Mouse (Mus musculus) limb, embryonic 13.5 days (tissue): ENCODE measurements around the gene Bmp6. TPM values are rescaled to one million over a fixed set of nuclear protein-coding genes. Genes with fewer than 3 reads are reported as not detected.
A peak's percentile ranks its signal among the peaks of the same experiment; 100 is the strongest.

Experiments used
- ATAC-seq: fragments of 200-750 bp; cut with Nextera tagmentation; 2 replicates; pipeline ENCODE4 v1.8.0; 2017; ENCODE audit warnings: low read depth, moderate number of reproducible peaks, moderate TSS enrichment; ENCODE audit not compliant: low FRiP score
- H3K27ac ChIP-seq: fragments of 300-500 bp; sonication (generic); 2 replicates; pipeline ENCODE4 v1.5.1; 2015; ENCODE audit warnings: inconsistent platforms, mild to moderate bottlenecking, moderate library complexity
- H3K27me3 ChIP-seq: fragments of 300-500 bp; sonication (generic); 2 replicates; pipeline ENCODE4 v1.6.1; 2015; ENCODE audit warnings: mild to moderate bottlenecking, inconsistent platforms
- H3K36me3 ChIP-seq: fragments of 300-500 bp; sonication (generic); 2 replicates; pipeline ENCODE4 v1.6.1; 2015; ENCODE audit warnings: inconsistent platforms, mild to moderate bottlenecking, moderate library complexity
- H3K4me1 ChIP-seq: fragments of 300-500 bp; sonication (generic); 2 replicates; pipeline ENCODE4 v1.6.1; 2015; ENCODE audit warnings: inconsistent platforms
- H3K4me2 ChIP-seq: fragments of 300-500 bp; sonication (generic); replicated peaks from 2 replicates; pipeline ENCODE4 v1.6.1; 2015; ENCODE audit warnings: inconsistent platforms, mild to moderate bottlenecking, moderate library complexity
- H3K4me3 ChIP-seq: fragments of 300-500 bp; sonication (generic); 2 replicates; pipeline ENCODE4 v1.5.1; 2015; ENCODE audit warnings: moderate library complexity, mild to moderate bottlenecking, inconsistent platforms
- H3K9ac ChIP-seq: fragments of 300-500 bp; sonication (generic); 2 replicates; pipeline ENCODE4 v1.6.1; 2015; ENCODE audit warnings: mild to moderate bottlenecking, inconsistent platforms
- H3K9me3 ChIP-seq: fragments of 300-500 bp; sonication (generic); 2 replicates; pipeline ENCODE4 v1.6.1; 2016; ENCODE audit warnings: inconsistent platforms
- WGBS: fragments of 180-500 bp; shearing (Covaris S2); methylation state at CpG from one replicate; pipeline ENCODE4 v1.1.7; 2015; 5-methylcytosine and 5-hydroxymethylcytosine counted together
- polyA plus RNA-seq: library from polyadenylated mRNA; unstranded; fragments of >200 nt; fragmentation: Nextera tagmentation; extraction: Ambion mirVana; gene quantifications from 2 replicates; pipeline ENCODE4 v1.2.1, GENCODE M21; 2015

The Bmp6 gene
- polyA plus RNA-seq, 1 experiment from 2014 or later: 0.73 TPM

- no peak overlapping the region for H3K27ac ChIP-seq
- 80% methylated on average over 20 of the region's 20 CpGs for WGBS
- no peak overlapping the region for H3K9ac ChIP-seq
- ATAC-seq: no peak
- H3K27me3 ChIP-seq: no peaks in the 10 kb centered on the region
- H3K4me2 ChIP-seq: no peak overlapping the region
- H3K9me3 ChIP-seq: no peaks in the 10 kb centered on the region
- no peaks in the 10 kb centered on the region for H3K36me3 ChIP-seq
- H3K4me1 ChIP-seq: no peaks in the 10 kb centered on the region
- H3K4me3 ChIP-seq: no peak overlapping the region
These were observed 105.4 kb downstream of the Bmp6 start for GRCm38 (mm10) chr13:38450051-38450971.

GRCm38 (mm10) chr13:38451446-38451845 lies 106.5 kb downstream of the Bmp6 start:
- Histone ChIP-seq H3K4me1 (no peaks in the 10 kb centered on the region), H3K4me2 (no peak overlapping the region), H3K27me3 (no peaks in the 10 kb centered on the region), H3K36me3 (no peaks in the 10 kb centered on the region), H3K9ac (no peak overlapping the region), H3K9me3 (no peaks in the 10 kb centered on the region), H3K27ac (no peak overlapping the region), H3K4me3 (no peak overlapping the region)
- WGBS: 62% methylated on average over 5 of the region's 5 CpGs
- ATAC-seq: no peak

- Histone ChIP-seq H3K4me2 (no peak overlapping the region), H3K9me3 (no peaks in the 10 kb centered on the region), H3K9ac (no peak overlapping the region), H3K27ac (no peak overlapping the region), H3K27me3 (no peaks in the 10 kb centered on the region), H3K4me1 (no peaks in the 10 kb centered on the region), H3K4me3 (no peak overlapping the region), H3K36me3 (no peaks in the 10 kb centered on the region)
- 88% methylated on average over 1 of the region's 1 CpGs for WGBS
- no peak for ATAC-seq
These were observed 118.5 kb downstream of the Bmp6 start for GRCm38 (mm10) chr13:38463410-38463809.

- Histone ChIP-seq H3K36me3 (no peaks in the 10 kb centered on the region), H3K27ac (no peak overlapping the region), H3K9ac (no peak overlapping the region), H3K4me1 (no peaks in the 10 kb centered on the region), H3K4me3 (no peak overlapping the region), H3K27me3 (no peaks in the 10 kb centered on the region), H3K9me3 (no peaks in the 10 kb centered on the region), H3K4me2 (no peak overlapping the region)
- WGBS: 75% methylated on average over 5 of the region's 5 CpGs
- ATAC-seq: no peak
These were observed 126.0 kb downstream of the Bmp6 start for GRCm38 (mm10) chr13:38470882-38471281.

GRCm38 (mm10) chr13:38472636-38473035 lies 127.7 kb downstream of the Bmp6 start:
- no peak for ATAC-seq
- Histone ChIP-seq H3K4me1 (peaks cover 7% of the 10 kb centered on the region), H3K27me3 (no peaks in the 10 kb centered on the region), H3K4me2 (no peak overlapping the region), H3K9ac (no peak overlapping the region), H3K36me3 (no peaks in the 10 kb centered on the region), H3K27ac (no peak overlapping the region), H3K9me3 (no peaks in the 10 kb centered on the region), H3K4me3 (no peak overlapping the region)
- WGBS: 91% methylated on average over 4 of the region's 4 CpGs

- H3K9ac ChIP-seq: no peak overlapping the region
- H3K36me3 ChIP-seq: no peaks in the 10 kb centered on the region
- no peak overlapping the region for H3K4me2 ChIP-seq
- WGBS: 87% methylated on average over 6 of the region's 6 CpGs
- no peak for ATAC-seq
- H3K4me1 ChIP-seq: peaks cover 7% of the 10 kb centered on the region
- no peak overlapping the region for H3K27ac ChIP-seq
- no peaks in the 10 kb centered on the region for H3K9me3 ChIP-seq
- H3K4me3 ChIP-seq: no peak overlapping the region
- no peaks in the 10 kb centered on the region for H3K27me3 ChIP-seq
These were observed 128.6 kb downstream of the Bmp6 start for GRCm38 (mm10) chr13:38473497-38473896.

- Histone ChIP-seq H3K9ac (no peak overlapping the region), H3K27ac (peak overlapping the region; percentile 39; the same call in 1 of the 2 replicates), H3K36me3 (no peaks in the 10 kb centered on the region), H3K4me3 (no peak overlapping the region), H3K4me2 (peak overlapping the region; percentile 42), H3K9me3 (no peaks in the 10 kb centered on the region), H3K4me1 (peaks cover 7% of the 10 kb centered on the region), H3K27me3 (no peaks in the 10 kb centered on the region)
- ATAC-seq: no peak
- WGBS: 16% methylated on average over 8 of the region's 8 CpGs
These were observed 132.0 kb downstream of the Bmp6 start for GRCm38 (mm10) chr13:38476936-38477335.

GRCm38 (mm10) chr13:38481021-38481420 lies 136.1 kb downstream of the Bmp6 start:
- no peak for ATAC-seq
- Histone ChIP-seq H3K4me2 (no peak overlapping the region), H3K9me3 (no peaks in the 10 kb centered on the region), H3K4me3 (no peak overlapping the region), H3K27ac (no peak overlapping the region), H3K4me1 (peaks cover 7% of the 10 kb centered on the region), H3K9ac (no peak overlapping the region), H3K27me3 (0 out of 2 replicates have a peak, but pooled peaks cover 3% of the 10 kb centered on the region), H3K36me3 (no peaks in the 10 kb centered on the region)
- WGBS: 83% methylated on average over 7 of the region's 7 CpGs

- 82% methylated on average over 5 of the region's 5 CpGs for WGBS
- H3K4me2 ChIP-seq: no peak overlapping the region
- no peak overlapping the region for H3K4me3 ChIP-seq
- no peak overlapping the region for H3K9ac ChIP-seq
- H3K36me3 ChIP-seq: no peaks in the 10 kb centered on the region
- 0 out of 2 replicates have a peak, but pooled peaks cover 3% of the 10 kb centered on the region for H3K27me3 ChIP-seq
- H3K9me3 ChIP-seq: no peaks in the 10 kb centered on the region
- H3K4me1 ChIP-seq: peaks cover 14% of the 10 kb centered on the region
- no peak for ATAC-seq
- H3K27ac ChIP-seq: no peak overlapping the region
These were observed 139.8 kb downstream of the Bmp6 start for GRCm38 (mm10) chr13:38484701-38485100.

GRCm38 (mm10) chr13:38486767-38487166 lies 141.9 kb downstream of the Bmp6 start:
- H3K27me3 ChIP-seq: 0 out of 2 replicates have a peak, but pooled peaks cover 3% of the 10 kb centered on the region
- WGBS: 80% methylated on average over 6 of the region's 6 CpGs
- H3K4me3 ChIP-seq: no peak overlapping the region
- H3K9ac ChIP-seq: no peak overlapping the region
- no peak overlapping the region for H3K27ac ChIP-seq
- no peaks in the 10 kb centered on the region for H3K9me3 ChIP-seq
- no peak for ATAC-seq
- H3K4me2 ChIP-seq: no peak overlapping the region
- H3K36me3 ChIP-seq: no peaks in the 10 kb centered on the region
- H3K4me1 ChIP-seq: peaks cover 14% of the 10 kb centered on the region

GRCm38 (mm10) chr13:38496715-38497114 lies 151.8 kb downstream of the Bmp6 start:
- 65% methylated on average over 3 of the region's 3 CpGs for WGBS
- ATAC-seq: no peak

GRCm38 (mm10) chr13:38501314-38501713 lies 156.4 kb downstream of the Bmp6 start:
- ATAC-seq: no peak
- peaks cover 75% of the 10 kb centered on the region for H3K36me3 ChIP-seq
- no peaks in the 10 kb centered on the region for H3K9me3 ChIP-seq
- no peak overlapping the region for H3K4me3 ChIP-seq
- 90% methylated on average over 12 of the region's 12 CpGs for WGBS
- H3K4me2 ChIP-seq: no peak overlapping the region
- no peaks in the 10 kb centered on the region for H3K27me3 ChIP-seq
- no peak overlapping the region for H3K27ac ChIP-seq
- H3K9ac ChIP-seq: no peak overlapping the region
- no peaks in the 10 kb centered on the region for H3K4me1 ChIP-seq

More at GRCm38 (mm10) chr13:38496715-38497114, 151.8 kb downstream of the Bmp6 start:
- no peaks in the 10 kb centered on the region for H3K9me3 ChIP-seq
- no peak overlapping the region for H3K9ac ChIP-seq
- H3K4me2 ChIP-seq: no peak overlapping the region
- peaks cover 29% of the 10 kb centered on the region for H3K36me3 ChIP-seq
- H3K27me3 ChIP-seq: no peaks in the 10 kb centered on the region
- H3K4me3 ChIP-seq: no peak overlapping the region
- no peak overlapping the region for H3K27ac ChIP-seq
- no peaks in the 10 kb centered on the region for H3K4me1 ChIP-seq
